In the genomic region with DNA sequence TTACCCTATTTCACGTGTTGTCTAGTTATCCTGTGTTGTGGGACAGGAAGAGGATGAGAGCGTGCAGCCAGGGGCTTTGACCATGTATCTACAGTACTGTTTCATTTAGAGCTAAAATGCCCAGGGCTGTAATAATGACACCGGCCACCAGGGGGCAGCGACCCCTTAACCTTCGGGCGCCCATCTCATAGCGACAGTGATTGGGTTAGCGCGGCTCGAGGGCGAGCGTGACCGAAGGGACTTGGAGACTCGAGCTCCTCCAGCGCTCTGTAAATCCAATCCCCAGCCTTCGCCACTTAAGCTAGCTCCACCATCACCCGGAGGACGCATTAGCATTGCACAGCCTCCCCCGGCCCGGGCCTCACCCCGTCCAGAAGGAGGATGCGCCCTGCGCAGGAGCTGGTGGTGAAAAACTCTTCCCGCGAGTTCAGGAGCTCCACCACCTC, we compare ENCODE assay signal across 7 mouse cellular contexts. TPM values are rescaled to one million over a fixed set of nuclear protein-coding genes. Genes with fewer than 3 reads are reported as not detected.
DNase-seq lines count a peak whose midpoint lies in the region; ATAC-seq lines count a peak whose summit lies in the region.

A gene (plus strand): TSS at position 224 of the 446 bp plus-strand sequence.

- H3K27me3 ChIP-seq in intestine, embryonic 15.5 days (replicated peaks) = no peaks in the 10 kb centered on the region
- no peaks in the 10 kb centered on the region for H3K27me3 ChIP-seq in midbrain, embryonic 10.5 days (ENCODE audit: low read depth, poor library complexity, severe bottlenecking)

- peak within 1 kb of the TSS; percentile 87 for H3K4me3 ChIP-seq in intestine, embryonic 15.5 days (replicated peaks)
- peak within 1 kb of the TSS; percentile 94 for H3K4me3 ChIP-seq in midbrain, embryonic 10.5 days

- peak; percentile 91 for ATAC-seq in intestine, embryonic 15.5 days

- intact Hi-C loops in gastrocnemius, postnatal 36 days (cut with DNase I) = loop anchor here (10.0 kb wide), 1 partner anchor 652 kb away; a partner anchor contains a TSS
- intact Hi-C loops in left cerebral cortex, postnatal 25 days (cut with DNase I) = loop anchor here (5.0 kb wide), 1 partner anchor 496 kb away; a partner anchor contains a TSS

- peak; percentile 92 to 93 for DNase-seq in adrenal gland, adult 18-20 months (ENCODE audit: low spot score in 2 of 2)
- peak; percentile 94 for DNase-seq in embryo, embryonic 11 days
- DNase-seq in gastrocnemius, postnatal 36 days = peak; percentile 81 to 90
- peak; percentile 90 to 93 for DNase-seq in left cerebral cortex, postnatal 25 days (ENCODE audit: low spot score in 2 of 2)
- DNase-seq in midbrain, embryonic 10.5 days (ENCODE audit: low spot score) = peak; percentile 92
- peak; percentile 93 for DNase-seq in right cerebral cortex, postnatal 4 days

- peak within 1 kb of the TSS; percentile 98 for H3K27ac ChIP-seq in intestine, embryonic 15.5 days
- peak within 1 kb of the TSS; percentile 98 for H3K27ac ChIP-seq in midbrain, embryonic 10.5 days (replicated peaks)

- H3K9ac ChIP-seq in intestine, embryonic 15.5 days = peak within 1 kb of the TSS; percentile 94

- 0 out of 2 replicates have a peak, but pooled peaks cover 3% of the 10 kb centered on the region for H3K36me3 ChIP-seq in intestine, embryonic 15.5 days
- peaks cover 29% of the 10 kb centered on the region for H3K36me3 ChIP-seq in midbrain, embryonic 10.5 days

- under 1% methylated on average over 25 of the region's 25 CpGs for WGBS in intestine, embryonic 15.5 days
- under 1% methylated on average over 25 of the region's 25 CpGs for WGBS in midbrain, embryonic 10.5 days

- H3K4me2 ChIP-seq in intestine, embryonic 15.5 days (replicated peaks) = peak within 1 kb of the TSS; percentile 76

- no peaks in the 10 kb centered on the region for H3K9me3 ChIP-seq in intestine, embryonic 15.5 days
- H3K9me3 ChIP-seq in midbrain, embryonic 10.5 days (replicated peaks) = no peaks in the 10 kb centered on the region

- H3K4me1 ChIP-seq in intestine, embryonic 15.5 days (replicated peaks) = 0 out of 2 replicates have a peak, but pooled peaks cover 3% of the 10 kb centered on the region
- peaks cover 17% of the 10 kb centered on the region for H3K4me1 ChIP-seq in midbrain, embryonic 10.5 days

RNA-seq across cellular contexts. Expression of the gene that starts here (rescaled TPM):
- 10 to 100 TPM; 20.9 to 29.6 TPM for total RNA-seq in adrenal gland, adult 18-20 months (2021)
- 10 to 100 TPM in 1 of 2 experiments, 1 to 10 TPM in 1; 8.0 to 10.3 TPM for total RNA-seq in gastrocnemius, postnatal 36 days (2021)
- polyA plus RNA-seq in intestine, embryonic 15.5 days (2015; fragmentation: Nextera tagmentation; extraction: Ambion mirVana) = 27.5 and 29.7 TPM in 2 replicates
- total RNA-seq in left cerebral cortex, postnatal 25 days (2021) = 10 to 100 TPM; 19.2 TPM
- 19.5 and 21.2 TPM in 2 replicates for polyA plus RNA-seq in midbrain, embryonic 10.5 days (2016; fragmentation: Nextera tagmentation; extraction: Ambion mirVana)

Comparison
In these comparisons a context has a peak if more than half of its experiments do, and no peak if none do; other contexts are left out.
1. Peak in every context shown above with its lines: DNase-seq, ATAC-seq, H3K4me3 ChIP-seq and H3K27ac ChIP-seq.